Mouse (Mus musculus) adrenal gland (tissue): ENCODE measurements at regions not wholly inside any gene's neighbourhood (a gene's known extent, or its start where the extent isn't known, plus 50 kb on each side); places are given as distances from the start of the nearest gene placed in this dataset.

ENCODE experiments used
- intact Hi-C: fragments of 180-260 bp; cut with DNase I; formaldehyde crosslinking; loops from one replicate; pipeline ENCODE4 v1.15.1; 2025

- intact Hi-C loops = no loop called here
These were observed 285.7 kb upstream of the Zmiz1 start for GRCm38 (mm10) chr14:25173281-25173680.

- intact Hi-C loops = no loop called here
These were observed 285.1 kb upstream of the Zmiz1 start for GRCm38 (mm10) chr14:25173873-25174272.

DNA sequence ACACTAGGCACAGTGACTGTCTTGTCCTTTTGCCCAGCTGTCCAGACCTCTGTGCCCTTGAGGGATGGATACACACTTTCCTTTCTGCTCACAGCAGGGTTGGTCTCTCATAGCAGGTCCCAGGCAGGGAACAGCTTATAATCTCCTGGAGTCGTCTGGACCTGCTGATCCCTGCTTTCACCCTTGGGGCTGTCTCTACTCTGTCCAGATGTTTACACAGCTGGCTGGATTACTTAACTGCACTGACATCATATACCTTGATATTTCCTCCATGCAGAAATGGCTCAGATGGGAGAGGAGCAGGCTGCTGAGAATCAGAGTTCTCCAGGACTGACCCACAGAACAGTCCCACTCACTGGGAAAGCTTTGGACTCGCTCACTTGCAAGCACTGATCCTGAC, 284.6 kb upstream of the Zmiz1 start:
- intact Hi-C loops = no loop called here

- intact Hi-C loops = no loop called here
These were observed 282.8 kb upstream of the Zmiz1 start for GRCm38 (mm10) chr14:25176206-25176605.

DNA sequence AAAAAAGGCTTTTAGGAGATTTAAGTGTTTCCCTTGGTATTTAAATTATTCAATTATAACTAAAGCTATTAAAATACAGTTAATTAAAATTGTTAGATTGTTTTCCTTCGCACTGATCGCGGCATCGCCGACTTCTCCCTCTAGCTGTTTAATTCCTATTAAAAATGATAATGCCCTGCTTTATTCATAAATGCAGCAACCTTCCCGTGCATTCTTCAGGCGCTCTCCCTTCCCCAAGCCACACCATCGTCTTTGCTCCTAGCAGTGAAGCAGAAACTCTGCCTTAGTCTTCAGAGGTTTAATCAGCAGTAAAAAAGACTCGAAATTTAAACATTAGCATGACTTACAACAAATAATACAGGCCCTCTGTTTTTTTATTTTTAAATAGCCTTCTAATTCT, 278.9 kb upstream of the Zmiz1 start:
- intact Hi-C loops = no loop called here

- intact Hi-C loops = no loop called here
These were observed 277.6 kb upstream of the Zmiz1 start for GRCm38 (mm10) chr14:25181406-25181805.

GRCm38 (mm10) chr14:25184042-25184441, 274.9 kb upstream of the Zmiz1 start:
- intact Hi-C loops = no loop called here

- intact Hi-C loops = no loop called here
These were observed 274.1 kb upstream of the Zmiz1 start for GRCm38 (mm10) chr14:25184875-25185274.

DNA sequence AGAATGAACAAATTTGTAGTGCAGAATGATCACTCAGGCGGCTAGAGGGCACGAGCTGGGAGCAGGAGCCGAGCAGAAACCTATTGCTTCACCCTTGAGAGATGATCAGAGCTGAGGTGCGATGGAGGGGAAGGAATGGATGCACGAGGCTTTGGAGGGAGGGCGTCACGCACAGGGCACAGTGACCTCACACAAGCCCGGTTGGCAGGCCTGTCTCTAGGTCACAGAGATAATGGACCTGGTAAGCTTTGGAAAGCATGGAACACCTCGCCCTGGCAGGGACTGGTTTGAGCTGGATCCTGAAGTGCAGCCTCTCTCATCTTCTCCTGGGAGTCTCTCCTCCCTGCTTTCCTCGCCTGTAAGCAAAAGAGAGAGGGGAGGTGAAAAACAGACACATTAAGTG, 273.4 kb upstream of the Zmiz1 start:
- intact Hi-C loops = no loop called here

GRCm38 (mm10) chr14:25185959-25186771, 272.8 kb upstream of the Zmiz1 start:
- intact Hi-C loops = no loop called here

DNA sequence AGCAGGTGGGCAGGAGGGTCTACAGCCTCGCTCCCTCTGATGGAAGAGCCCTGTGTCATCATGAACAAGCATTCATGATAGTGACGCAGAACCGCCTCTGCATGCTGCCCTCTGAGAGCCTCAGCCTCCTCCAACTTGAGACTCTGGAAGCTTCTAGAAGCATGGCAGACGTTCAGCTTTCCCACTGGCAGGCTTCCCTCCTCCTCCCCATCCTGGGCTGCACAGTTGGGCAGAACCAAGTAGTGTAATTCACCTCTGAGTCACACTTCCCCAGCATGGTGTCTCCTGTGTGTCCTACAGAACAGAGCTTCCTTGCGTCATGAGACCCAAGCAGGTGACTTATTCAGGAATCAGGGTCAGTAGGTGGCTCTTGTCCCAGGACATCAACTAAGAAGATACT, 271.3 kb upstream of the Zmiz1 start:
- intact Hi-C loops = no loop called here

DNA sequence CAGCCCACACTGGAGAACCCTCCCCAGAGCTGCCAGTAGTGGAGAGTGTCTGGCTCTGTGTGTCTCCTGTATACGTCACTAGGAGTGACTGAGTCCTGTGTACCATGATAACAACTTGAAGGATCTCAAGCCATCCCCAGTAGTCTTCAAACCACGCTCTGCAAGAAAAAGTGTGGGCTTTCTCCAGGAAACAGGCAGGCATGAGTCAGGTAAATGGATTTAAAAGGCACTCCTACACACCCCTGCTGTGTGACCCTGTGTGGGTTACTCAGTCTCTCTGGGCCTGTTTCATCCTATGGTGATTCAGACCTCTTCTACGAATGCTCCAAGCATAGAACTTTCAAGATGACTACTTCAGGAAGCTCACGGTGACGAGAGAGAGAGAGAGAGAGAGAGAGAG, 269.7 kb upstream of the Zmiz1 start:
- intact Hi-C loops = no loop called here

DNA sequence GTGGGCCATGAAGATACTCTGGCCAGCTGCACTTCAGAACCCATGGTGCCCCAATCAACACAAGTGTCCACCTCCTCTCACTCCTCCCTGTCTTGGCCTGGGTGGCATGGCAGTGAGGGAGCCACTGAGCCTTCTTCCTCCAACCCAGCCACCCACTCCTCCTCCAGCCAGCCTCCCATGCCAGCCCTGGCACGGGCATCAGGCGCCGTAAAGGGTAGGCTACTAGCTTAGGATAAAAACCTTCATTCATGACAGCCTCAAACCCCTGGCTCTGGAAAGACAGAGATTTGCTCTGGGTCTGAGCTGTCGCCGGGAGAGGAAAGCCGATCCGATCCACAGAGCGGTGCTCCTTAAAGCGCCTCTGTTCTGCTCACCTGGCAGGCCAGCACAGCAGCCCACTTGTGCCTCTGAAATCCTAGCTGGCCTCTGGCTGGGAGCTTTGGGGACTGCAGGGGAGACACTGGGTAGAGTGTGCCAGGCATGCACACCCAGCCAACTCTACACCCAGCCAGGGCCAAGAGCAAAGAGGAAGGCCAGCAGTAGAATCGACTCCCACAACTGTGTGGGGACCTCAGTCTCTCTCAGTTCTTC, 268.2 kb upstream of the Zmiz1 start:
- intact Hi-C loops = no loop called here

- intact Hi-C loops = no loop called here
These were observed 262.2 kb upstream of the Zmiz1 start for GRCm38 (mm10) chr14:25196820-25197219.

- intact Hi-C loops = no loop called here
These were observed 259.1 kb upstream of the Zmiz1 start for GRCm38 (mm10) chr14:25199900-25200299.

- intact Hi-C loops = no loop called here
These were observed 258.3 kb upstream of the Zmiz1 start for GRCm38 (mm10) chr14:25200656-25201179.

- intact Hi-C loops = no loop called here
These were observed 256.7 kb upstream of the Zmiz1 start for GRCm38 (mm10) chr14:25202312-25202711.

- intact Hi-C loops = no loop called here
These were observed 254.9 kb upstream of the Zmiz1 start for GRCm38 (mm10) chr14:25204091-25204490.

DNA sequence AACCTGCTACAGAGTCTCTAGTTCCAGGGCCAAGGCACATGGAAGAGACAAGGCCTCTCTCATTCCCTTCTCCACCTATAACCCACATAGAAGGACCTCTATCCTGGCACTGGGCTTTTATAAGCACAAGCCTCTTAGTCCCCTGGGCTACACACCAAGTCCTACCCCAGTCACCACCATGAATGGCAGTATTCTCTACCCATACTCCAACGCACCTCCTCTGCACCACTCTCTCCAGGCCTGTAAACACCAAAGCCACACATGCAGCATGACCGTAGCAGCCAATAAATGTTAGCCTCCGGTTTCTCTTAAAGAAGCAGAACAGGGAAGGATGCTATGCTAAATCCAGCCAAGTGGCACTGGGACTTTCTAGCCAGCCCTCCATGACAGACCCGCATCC, 252.1 kb upstream of the Zmiz1 start:
- intact Hi-C loops = no loop called here

DNA sequence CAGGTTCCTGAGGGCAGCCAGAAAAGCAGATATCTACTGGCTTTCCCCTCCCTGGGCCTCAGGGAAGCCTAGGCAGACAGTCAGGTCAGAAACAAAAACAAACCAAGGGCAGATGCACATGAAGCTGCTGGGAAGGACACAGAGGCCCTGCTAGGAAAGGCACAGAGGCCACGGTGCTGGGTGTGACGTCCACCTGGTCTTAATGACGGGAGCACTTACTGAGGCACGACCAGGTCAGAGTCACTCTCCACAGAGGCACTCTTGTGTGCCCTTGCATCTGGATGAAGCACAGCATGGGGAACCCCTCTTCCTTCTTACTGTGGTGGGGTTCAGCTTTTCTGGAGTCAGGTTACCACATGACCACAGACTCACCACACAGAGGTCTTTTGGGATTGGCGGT, 251.6 kb upstream of the Zmiz1 start:
- intact Hi-C loops = no loop called here

DNA sequence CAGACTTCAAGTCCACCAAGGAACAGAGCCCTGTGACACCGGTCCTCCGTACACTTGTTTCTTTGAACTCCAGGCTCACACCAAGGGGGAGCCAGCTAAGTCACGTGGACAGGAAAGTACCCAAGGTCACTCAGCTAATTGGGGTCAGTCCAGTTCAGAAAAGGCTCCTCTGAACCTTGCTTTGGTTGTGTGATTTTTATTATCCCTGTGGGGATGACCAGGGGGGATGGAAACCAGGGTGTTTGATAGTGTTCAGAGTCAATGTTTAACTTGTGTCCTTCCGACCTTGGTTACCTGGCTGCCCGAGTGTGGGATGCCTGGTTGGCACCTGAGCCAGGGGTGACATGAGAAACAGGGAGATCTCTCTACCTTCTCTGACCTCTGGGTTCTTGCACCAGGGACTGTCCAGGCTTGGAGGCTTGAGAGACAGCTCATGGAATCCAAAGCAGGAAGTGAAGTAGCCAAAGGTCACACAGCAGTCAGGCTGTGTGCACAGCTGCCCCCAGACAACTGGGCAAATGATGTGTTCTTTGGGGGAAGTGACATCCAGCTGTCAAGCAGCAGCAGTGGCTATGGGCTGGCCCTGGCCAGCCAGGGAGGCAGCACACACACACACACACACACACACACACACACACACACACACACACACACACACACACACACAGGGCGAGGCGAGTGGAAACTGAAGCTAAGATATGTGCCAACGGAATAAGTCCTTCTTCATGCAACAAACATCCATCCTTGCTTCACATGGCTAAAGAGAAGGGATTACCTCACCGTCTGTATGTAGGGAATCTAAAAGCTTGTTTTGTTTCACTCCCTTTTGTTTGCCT, 250.5 kb upstream of the Zmiz1 start:
- intact Hi-C loops = no loop called here

GRCm38 (mm10) chr14:25213056-25213455, 245.9 kb upstream of the Zmiz1 start:
- intact Hi-C loops = no loop called here
